Mouse (Mus musculus): ENCODE measurements around the gene Atp5s. TPM values are rescaled to one million over a fixed set of nuclear protein-coding genes. Genes with fewer than 3 reads are reported as not detected.

The Atp5s gene
- total and polyA plus RNA-seq, 3 experiments: 22.5 to 34.7 (median 31.5) TPM

DNA sequence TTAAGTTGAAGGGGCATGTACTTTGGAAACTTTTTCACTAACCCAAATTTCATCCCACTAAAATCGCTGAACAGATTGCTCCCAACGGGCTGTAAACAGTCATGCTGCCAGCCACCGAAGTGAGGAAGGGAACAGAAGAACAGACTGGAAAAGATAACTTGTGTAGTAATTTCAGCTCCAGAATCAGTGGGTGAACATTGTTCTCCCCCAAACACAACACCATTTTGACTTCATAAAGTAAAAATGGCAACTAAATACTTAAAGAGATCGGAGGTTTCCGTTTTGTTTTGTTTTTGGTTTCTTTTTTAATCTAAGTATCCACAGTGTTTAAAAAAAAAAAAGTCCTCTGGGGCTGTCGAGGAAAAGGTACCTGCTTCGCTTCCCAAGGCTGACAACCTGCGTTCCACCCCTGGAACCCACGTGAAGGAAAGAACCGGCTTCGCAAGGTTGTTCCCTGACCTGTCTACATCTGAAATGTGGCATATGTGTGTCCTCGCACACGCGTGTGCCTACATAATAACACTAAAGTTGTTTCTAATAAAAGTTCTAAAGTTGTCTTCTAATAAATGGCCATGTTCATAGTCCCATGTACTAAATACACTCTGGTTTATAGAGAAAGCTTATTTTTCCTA lies 41.8 kb upstream of the Atp5s start:
- DNase-seq: no peak
- no peaks in the 10 kb centered on the region for H3K27me3 ChIP-seq (ENCODE audit: control insufficient read depth, insufficient read depth, low read length)
- TF ChIP-seq POLR2A (IDR thresholded peaks at IDR 0.05; ENCODE audit: insufficient read depth, low read depth, low read length) (no peak), CTCF (IDR thresholded peaks at IDR 0.05) (no peak), EP300 (IDR thresholded peaks at IDR 0.05; ENCODE audit: insufficient read depth, low read depth, low read length) (no peak)
- H3K4me3 ChIP-seq: peak overlapping the region; percentile 69
- H3K36me3 ChIP-seq (ENCODE audit: control insufficient read depth, insufficient read depth, low read length): peaks cover 2% of the 10 kb centered on the region; the same call in 1 of the 2 replicates
- intact Hi-C loops (cut with DNase I): loop anchor here (5.0 kb wide), 4 partner anchors 36 to 321 kb away; partner anchors contain the start of gene Vcpkmt
- peak overlapping the region; percentile 96 for H3K27ac ChIP-seq
- H3K9ac ChIP-seq (ENCODE audit: low read depth, low read length): no peak overlapping the region; the same call in 1 of the 2 replicates
- WGBS: 29% methylated on average over 14 of the region's 14 CpGs
- peaks cover 10% of the 10 kb centered on the region for H3K4me1 ChIP-seq (ENCODE audit: control insufficient read depth, insufficient read depth, low read length)
- H3K79me2 ChIP-seq (replicated peaks; ENCODE audit: control insufficient read depth, insufficient read depth, low read length): peaks cover 3% of the 10 kb centered on the region; the same call in 1 of the 2 replicates

DNA sequence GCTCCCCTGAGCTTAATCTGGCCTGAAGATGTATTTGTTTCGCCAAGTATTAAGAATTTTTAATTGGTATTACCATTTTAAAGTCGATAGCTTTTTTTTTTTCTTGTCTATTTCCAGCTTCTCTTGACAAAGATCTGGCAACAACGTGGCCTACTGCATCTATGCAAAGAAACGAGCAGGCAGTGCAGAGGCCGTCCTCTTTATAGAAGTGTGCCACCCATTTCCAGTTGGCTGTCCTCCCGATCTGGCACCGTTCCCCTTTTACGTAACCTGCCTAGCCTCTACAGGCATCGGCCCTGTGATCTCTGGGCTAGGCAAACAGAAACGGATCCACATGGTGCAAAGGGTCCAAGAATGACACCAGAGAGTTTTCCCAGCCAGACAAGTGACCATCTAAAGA lies 41.2 kb upstream of the Atp5s start:
- Histone ChIP-seq H3K9ac (ENCODE audit: low read depth, low read length) (no peak overlapping the region), H3K79me2 (replicated peaks; ENCODE audit: control insufficient read depth, insufficient read depth, low read length) (no peaks in the 10 kb centered on the region), H3K4me3 (peak overlapping the region; percentile 69), H3K4me1 (ENCODE audit: control insufficient read depth, insufficient read depth, low read length) (peaks cover 8% of the 10 kb centered on the region), H3K27me3 (ENCODE audit: control insufficient read depth, insufficient read depth, low read length) (no peaks in the 10 kb centered on the region), H3K27ac (peak overlapping the region; percentile 96), H3K36me3 (ENCODE audit: control insufficient read depth, insufficient read depth, low read length) (peaks cover 2% of the 10 kb centered on the region; the same call in 1 of the 2 replicates)
- intact Hi-C loops (cut with DNase I): loop anchor here (5.0 kb wide), 4 partner anchors 36 to 321 kb away; partner anchors contain the start of gene Vcpkmt
- peak; percentile 87 to 88 for DNase-seq
- TF ChIP-seq POLR2A (IDR thresholded peaks at IDR 0.05; ENCODE audit: insufficient read depth, low read depth, low read length): peak; percentile 69
- TF ChIP-seq CTCF (IDR thresholded peaks at IDR 0.05): no peak
- peak; percentile 95 for TF ChIP-seq EP300 (IDR thresholded peaks at IDR 0.05; ENCODE audit: insufficient read depth, low read depth, low read length)
- 1% methylated on average over 10 of the region's 10 CpGs for WGBS

DNA sequence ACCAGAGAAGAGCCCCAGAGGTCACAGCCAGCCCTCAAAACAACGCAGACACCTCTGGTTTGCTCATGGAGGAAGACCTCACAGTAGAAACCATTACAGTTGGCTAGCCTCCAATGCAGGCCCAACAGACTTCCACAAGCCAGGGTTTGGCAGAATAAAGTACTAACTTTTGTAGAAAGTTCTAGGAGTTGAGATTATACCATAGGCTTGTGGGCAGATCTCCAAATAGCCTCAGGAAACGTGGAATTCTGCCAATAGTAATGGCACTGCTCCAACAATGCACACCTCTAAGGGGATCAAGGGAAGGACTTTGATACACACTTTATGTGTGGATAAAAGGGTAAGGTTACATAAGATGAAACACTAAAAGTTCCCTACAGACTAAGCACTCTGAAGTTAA lies 36.4 kb upstream of the Atp5s start:
- Histone ChIP-seq H3K27ac (no peak overlapping the region), H3K4me1 (ENCODE audit: control insufficient read depth, insufficient read depth, low read length) (no peaks in the 10 kb centered on the region), H3K27me3 (ENCODE audit: control insufficient read depth, insufficient read depth, low read length) (no peaks in the 10 kb centered on the region), H3K9ac (ENCODE audit: low read depth, low read length) (no peak overlapping the region), H3K4me3 (no peak overlapping the region), H3K36me3 (ENCODE audit: control insufficient read depth, insufficient read depth, low read length) (no peaks in the 10 kb centered on the region), H3K79me2 (replicated peaks; ENCODE audit: control insufficient read depth, insufficient read depth, low read length) (no peaks in the 10 kb centered on the region)
- intact Hi-C loops (cut with DNase I): no loop called here
- WGBS: 15% methylated on average over 2 of the region's 2 CpGs
- DNase-seq: no peak
- TF ChIP-seq EP300 (IDR thresholded peaks at IDR 0.05; ENCODE audit: insufficient read depth, low read depth, low read length) (no peak), POLR2A (IDR thresholded peaks at IDR 0.05; ENCODE audit: insufficient read depth, low read depth, low read length) (no peak), CTCF (IDR thresholded peaks at IDR 0.05) (no peak)

DNA sequence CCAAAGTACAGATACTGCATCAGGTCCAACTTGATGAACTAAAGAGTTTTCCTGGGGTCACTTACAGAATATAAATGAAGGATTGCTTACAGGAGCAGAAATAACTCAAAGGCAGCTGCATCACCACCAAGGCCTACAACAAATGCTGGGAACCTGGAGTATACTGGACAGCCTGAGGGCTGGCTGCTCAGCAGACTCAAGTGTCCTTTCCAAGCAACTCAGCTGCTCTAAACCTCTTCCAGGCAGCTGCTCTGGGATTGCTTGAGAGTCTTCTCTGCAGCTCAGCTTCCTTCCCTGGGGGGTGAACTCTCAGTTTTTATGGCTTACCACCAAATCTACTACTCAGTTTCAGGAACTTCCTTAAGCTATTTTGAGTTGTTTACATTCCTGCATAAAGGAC lies 35.7 kb upstream of the Atp5s start:
- Histone ChIP-seq H3K4me1 (ENCODE audit: control insufficient read depth, insufficient read depth, low read length) (no peaks in the 10 kb centered on the region), H3K36me3 (ENCODE audit: control insufficient read depth, insufficient read depth, low read length) (no peaks in the 10 kb centered on the region), H3K9ac (ENCODE audit: low read depth, low read length) (no peak overlapping the region), H3K79me2 (replicated peaks; ENCODE audit: control insufficient read depth, insufficient read depth, low read length) (no peaks in the 10 kb centered on the region), H3K4me3 (no peak overlapping the region), H3K27me3 (ENCODE audit: control insufficient read depth, insufficient read depth, low read length) (no peaks in the 10 kb centered on the region), H3K27ac (no peak overlapping the region)
- intact Hi-C loops (cut with DNase I): no loop called here
- no peak for DNase-seq
- TF ChIP-seq CTCF (IDR thresholded peaks at IDR 0.05) (no peak), POLR2A (IDR thresholded peaks at IDR 0.05; ENCODE audit: insufficient read depth, low read depth, low read length) (no peak), EP300 (IDR thresholded peaks at IDR 0.05; ENCODE audit: insufficient read depth, low read depth, low read length) (no peak)

DNA sequence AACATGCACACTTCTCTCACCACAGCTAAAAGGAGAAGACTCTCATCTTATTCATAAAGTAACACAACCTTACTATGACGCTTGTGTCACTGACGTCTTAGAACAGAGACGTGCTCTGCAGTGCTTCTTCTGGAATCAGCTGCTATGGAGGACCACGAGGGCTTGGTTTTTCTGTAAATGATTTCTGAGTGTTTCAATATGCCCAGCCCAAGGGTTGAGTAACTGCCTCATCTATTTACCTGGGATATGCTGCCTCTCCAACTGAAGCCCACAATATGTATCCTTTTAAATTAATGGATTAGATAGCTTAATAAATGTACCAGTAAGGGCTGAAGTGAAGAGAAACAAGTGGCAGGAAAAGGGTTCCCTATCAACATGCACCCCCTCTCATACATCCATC lies 34.0 kb upstream of the Atp5s start:
- intact Hi-C loops (cut with DNase I): no loop called here

DNA sequence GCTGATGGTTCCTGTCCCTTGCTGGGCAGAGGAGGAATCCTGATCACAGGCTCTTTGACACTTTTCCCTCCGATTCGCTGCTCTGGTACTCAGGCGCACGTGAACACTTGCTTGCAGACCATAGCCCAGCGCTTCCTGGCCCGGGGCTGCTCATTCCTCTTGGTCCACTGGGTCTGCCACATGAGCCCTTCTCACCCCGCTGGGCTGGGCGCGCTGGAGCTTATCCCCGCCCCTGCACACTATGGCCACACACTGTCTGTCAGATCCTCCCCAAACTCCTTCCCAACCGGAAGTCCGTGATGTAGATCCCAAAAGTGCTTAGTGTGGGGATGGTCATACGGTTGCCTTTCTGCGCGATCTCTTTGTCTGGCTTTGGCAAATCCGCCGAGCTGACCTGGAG lies 31.3 kb upstream of the Atp5s start:
- Histone ChIP-seq H3K27ac (no peak overlapping the region), H3K27me3 (ENCODE audit: control insufficient read depth, insufficient read depth, low read length) (no peaks in the 10 kb centered on the region), H3K9ac (ENCODE audit: low read depth, low read length) (no peak overlapping the region), H3K79me2 (replicated peaks; ENCODE audit: control insufficient read depth, insufficient read depth, low read length) (no peaks in the 10 kb centered on the region), H3K4me3 (no peak overlapping the region), H3K36me3 (ENCODE audit: control insufficient read depth, insufficient read depth, low read length) (no peaks in the 10 kb centered on the region), H3K4me1 (ENCODE audit: control insufficient read depth, insufficient read depth, low read length) (no peaks in the 10 kb centered on the region)
- 92% methylated on average over 17 of the region's 17 CpGs for WGBS
- intact Hi-C loops (cut with DNase I): no loop called here
- DNase-seq: no peak
- TF ChIP-seq EP300 (IDR thresholded peaks at IDR 0.05; ENCODE audit: insufficient read depth, low read depth, low read length): no peak
- no peak for TF ChIP-seq CTCF (IDR thresholded peaks at IDR 0.05)
- no peak for TF ChIP-seq POLR2A (IDR thresholded peaks at IDR 0.05; ENCODE audit: insufficient read depth, low read depth, low read length)

More for the DNA sequence above, 34.0 kb upstream of the Atp5s start:
- no peak for TF ChIP-seq POLR2A (IDR thresholded peaks at IDR 0.05; ENCODE audit: insufficient read depth, low read depth, low read length)
- TF ChIP-seq CTCF (IDR thresholded peaks at IDR 0.05): no peak
- TF ChIP-seq EP300 (IDR thresholded peaks at IDR 0.05; ENCODE audit: insufficient read depth, low read depth, low read length): no peak
- 91% methylated on average over 4 of the region's 4 CpGs for WGBS
- Histone ChIP-seq H3K4me3 (no peak overlapping the region), H3K79me2 (replicated peaks; ENCODE audit: control insufficient read depth, insufficient read depth, low read length) (no peaks in the 10 kb centered on the region), H3K27ac (no peak overlapping the region), H3K36me3 (ENCODE audit: control insufficient read depth, insufficient read depth, low read length) (no peaks in the 10 kb centered on the region), H3K27me3 (ENCODE audit: control insufficient read depth, insufficient read depth, low read length) (no peaks in the 10 kb centered on the region), H3K9ac (ENCODE audit: low read depth, low read length) (no peak overlapping the region), H3K4me1 (ENCODE audit: control insufficient read depth, insufficient read depth, low read length) (no peaks in the 10 kb centered on the region)
- DNase-seq: no peak

Data from heart, adult 2 months (tissue).